Mouse (Mus musculus) MEL (cell line): Measurements from ENCODE around the gene Fxyd2. TPM values are rescaled to one million over a fixed set of nuclear protein-coding genes. Genes with fewer than 3 reads are reported as not detected.

Experiments used
- DNase-seq: peaks from one replicate; pipeline ENCODE4 v3.0.0; 2011; ENCODE audit warnings: low read depth, low spot score
- H3K27ac ChIP-seq: 2 replicates; pipeline ENCODE4 v1.5.1; 2012; ENCODE audit warnings: low read depth, mild to moderate bottlenecking, control low read depth, low read length, moderate library complexity; ENCODE audit not compliant: control insufficient read depth
- H3K27me3 ChIP-seq, 2 experiments: fragments of 150-350 bp in 1 of 2; sonication (generic) in 1 of 2; 2 replicates each; pipeline ENCODE4 v1.6.1; 2012; ENCODE audit warnings: low read length in 2 of 2, mild to moderate bottlenecking in 2 of 2, improper control_type of control experiment in 1 of 2, moderate library complexity in 1 of 2; ENCODE audit not compliant: insufficient read depth in 2 of 2, control insufficient read depth in 1 of 2
- H3K36me3 ChIP-seq, 2 experiments: 2 replicates each; pipeline ENCODE4 v1.6.1; 2012 to 2014; ENCODE audit warnings: low read length in 2 of 2, improper control_type of control experiment in 1 of 2, inconsistent platforms in 1 of 2, mild to moderate bottlenecking in 1 of 2; ENCODE audit not compliant: insufficient read depth in 2 of 2, control insufficient read depth in 1 of 2
- H3K4me1 ChIP-seq, 2 experiments: fragments of 150-350 bp in 1 of 2; sonication (generic) in 1 of 2; 2 replicates each; pipeline ENCODE4 v1.6.1; 2012; ENCODE audit warnings: low read length in 2 of 2, improper control_type of control experiment in 1 of 2, mild to moderate bottlenecking in 1 of 2; ENCODE audit not compliant: insufficient read depth in 2 of 2, control insufficient read depth in 1 of 2
- H3K4me3 ChIP-seq, 2 experiments: fragments of 150-350 bp in 1 of 2; sonication (generic) in 1 of 2; 2 replicates each; pipeline ENCODE4 v1.5.1; 2012; ENCODE audit warnings: low read depth in 2 of 2, low read length in 2 of 2, mild to moderate bottlenecking in 2 of 2, moderate library complexity in 2 of 2, control low read depth in 1 of 2, improper control_type of control experiment in 1 of 2; ENCODE audit not compliant: control insufficient read depth in 1 of 2, insufficient read depth in 1 of 2
- H3K79me2 ChIP-seq: 2 replicates; pipeline ENCODE4 v1.6.1; 2012; ENCODE audit warnings: mild to moderate bottlenecking, low read length, moderate library complexity; ENCODE audit not compliant: control insufficient read depth, poor library complexity, insufficient read depth
- H3K9ac ChIP-seq: 2 replicates; pipeline ENCODE4 v1.6.1; 2012; ENCODE audit warnings: low read depth, mild to moderate bottlenecking, control low read depth, low read length, moderate library complexity; ENCODE audit not compliant: control insufficient read depth, poor library complexity, severe bottlenecking
- H3K9me3 ChIP-seq: fragments of 150-350 bp; sonication (generic); replicated peaks from 2 replicates; pipeline ENCODE4 v1.6.1; 2012; ENCODE audit warnings: mild to moderate bottlenecking, low read length, improper control_type of control experiment, moderate library complexity; ENCODE audit not compliant: insufficient read depth
- CHD1 ChIP-seq: IDR thresholded peaks from 2 replicates; pipeline ENCODE4 v1.6.1; 2012; ENCODE audit warnings: low read depth, mild to moderate bottlenecking, inconsistent platforms, low read length, improper control_type of control experiment
- E2F4 ChIP-seq: IDR thresholded peaks from 2 replicates; pipeline ENCODE4 v1.6.1; 2011; ENCODE audit warnings: low read depth, low read length, improper control_type of control experiment, borderline replicate concordance
- EP300 ChIP-seq, 2 experiments: IDR thresholded peaks; 2 replicates each; pipeline ENCODE4 v1.6.1; 2011; ENCODE audit warnings: improper control_type of control experiment in 2 of 2, low read length in 2 of 2, low read depth in 1 of 2, mild to moderate bottlenecking in 1 of 2
- ETS1 ChIP-seq: IDR thresholded peaks from 2 replicates; pipeline ENCODE4 v1.6.1; 2012; ENCODE audit warnings: low read depth, mild to moderate bottlenecking, inconsistent platforms, low read length, improper control_type of control experiment, moderate library complexity
- GABPA ChIP-seq: IDR thresholded peaks from 2 replicates; pipeline ENCODE4 v1.6.1; 2012; ENCODE audit warnings: low read depth, mild to moderate bottlenecking, inconsistent platforms, low read length, improper control_type of control experiment, moderate library complexity
- GATA1 ChIP-seq: IDR thresholded peaks from 2 replicates; pipeline ENCODE4 v1.6.1; 2011; ENCODE audit warnings: low read depth, low read length, improper control_type of control experiment
- JUND ChIP-seq: IDR thresholded peaks from 2 replicates; pipeline ENCODE4 v1.6.1; 2011; ENCODE audit warnings: low read depth, mild to moderate bottlenecking, improper control_type of control experiment, low read length
- KAT2A ChIP-seq: conservative IDR thresholded peaks from 2 replicates; pipeline ENCODE4 v1.6.1; 2012; ENCODE audit warnings: low read depth, low read length, improper control_type of control experiment, inconsistent platforms
- MEF2A ChIP-seq: IDR thresholded peaks from 2 replicates; pipeline ENCODE4 v1.6.1; 2014; ENCODE audit warnings: low read depth, mild to moderate bottlenecking, inconsistent platforms, low read length, improper control_type of control experiment; ENCODE audit not compliant: poor library complexity, insufficient replicate concordance, severe bottlenecking; ENCODE audit errors: extremely low read depth
- MYB ChIP-seq: IDR thresholded peaks from 2 replicates; pipeline ENCODE4 v1.6.1; 2011; ENCODE audit warnings: mild to moderate bottlenecking, low read depth, low read length, improper control_type of control experiment
- POLR2AphosphoS5 ChIP-seq: IDR thresholded peaks from 2 replicates; pipeline ENCODE4 v1.6.1; 2012; ENCODE audit warnings: low read depth, borderline replicate concordance, mild to moderate bottlenecking, inconsistent platforms, low read length, moderate library complexity, mixed read lengths
- SIN3A ChIP-seq: IDR thresholded peaks from 2 replicates; pipeline ENCODE4 v1.6.1; 2012; ENCODE audit warnings: low read length, improper control_type of control experiment, inconsistent platforms
- TAL1 ChIP-seq: IDR thresholded peaks from 2 replicates; pipeline ENCODE4 v1.6.1; 2012; ENCODE audit warnings: mild to moderate bottlenecking, inconsistent platforms, low read length, moderate library complexity, mixed read lengths
- UBTF ChIP-seq: IDR thresholded peaks from 2 replicates; pipeline ENCODE4 v1.6.1; 2012; ENCODE audit warnings: low read depth, mild to moderate bottlenecking, inconsistent platforms, low read length, improper control_type of control experiment, moderate library complexity, borderline replicate concordance; ENCODE audit not compliant: insufficient read depth
- ZMIZ1 ChIP-seq: IDR thresholded peaks from 2 replicates; pipeline ENCODE4 v1.6.1; 2012; ENCODE audit warnings: low read depth, mild to moderate bottlenecking, inconsistent platforms, low read length, improper control_type of control experiment, moderate library complexity
- polyA plus RNA-seq, 2 experiments: library from polyadenylated mRNA; stranded (reverse) in 1 of 2; unstranded in 1 of 2; fragments of >175 nt in 1 of 2; fragments of >200 nt in 1 of 2; gene quantifications; 2 replicates each; pipeline versions ENCODE4 v1.2.1 to v1.2.4; 2012; ENCODE audit warnings: low replicate concordance in 2 of 2, low read depth in 1 of 2; ENCODE audit not compliant: insufficient read length in 2 of 2, insufficient read depth in 1 of 2, missing spikeins in 1 of 2
- total RNA-seq: library from RNA; depleted of rRNA; stranded (reverse); fragments of 300-350 nt; gene quantifications from 2 replicates; pipeline ENCODE4 v1.2.3, GENCODE M21; 2012

Fxyd2 gene
- total and polyA plus RNA-seq, 3 experiments = not detected

GRCm38 (mm10) chr9:45429392-45429791 is 29.9 kb downstream of the Fxyd2 start:
- no peak for TF ChIP-seq UBTF
- no peak for TF ChIP-seq KAT2A
- no peak for TF ChIP-seq ETS1
- TF ChIP-seq CHD1 = no peak
- no peak for TF ChIP-seq E2F4
- TF ChIP-seq GATA1 = no peak

GRCm38 (mm10) chr9:45429951-45430697 is 30.7 kb downstream of the Fxyd2 start:
- no peak for TF ChIP-seq ZMIZ1
- no peak for TF ChIP-seq SIN3A
- TF ChIP-seq MYB = no peak
- no peak for TF ChIP-seq JUND
- TF ChIP-seq TAL1 = no peak
- TF ChIP-seq EP300 (IDR thresholded peaks at IDR 0.05; ENCODE audit: low read depth in 1 of 2, low read length in 2 of 2) = no peak
- no peak for TF ChIP-seq KAT2A
- no peak for TF ChIP-seq GABPA
- no peak for TF ChIP-seq POLR2AphosphoS5
- TF ChIP-seq MEF2A = no peak
- Histone ChIP-seq H3K4me3 (no peak overlapping the region), H3K27me3 (no peaks in the 10 kb centered on the region; a peak in 1 of 4 replicates), H3K4me1 (no peaks in the 10 kb centered on the region), H3K9ac (no peak overlapping the region), H3K9me3 (no peaks in the 10 kb centered on the region), H3K79me2 (no peaks in the 10 kb centered on the region), H3K27ac (no peak overlapping the region), H3K36me3 (no peaks in the 10 kb centered on the region)
- DNase-seq = no peak

More at GRCm38 (mm10) chr9:45429392-45429791, 29.9 kb downstream of the Fxyd2 start:
- Histone ChIP-seq H3K4me3 (no peak overlapping the region), H3K36me3 (no peaks in the 10 kb centered on the region), H3K27me3 (no peaks in the 10 kb centered on the region; a peak in 1 of 4 replicates), H3K79me2 (no peaks in the 10 kb centered on the region), H3K27ac (no peak overlapping the region), H3K9ac (no peak overlapping the region), H3K4me1 (no peaks in the 10 kb centered on the region), H3K9me3 (no peaks in the 10 kb centered on the region)
- DNase-seq = no peak
